Mouse (Mus musculus) forebrain, embryonic 16.5 days (tissue): ENCODE measurements at regions not wholly inside any gene's neighbourhood (a gene's known extent, or its start where the extent isn't known, plus 50 kb on each side); places are given as distances from the start of the nearest gene placed in this dataset.
A peak's percentile ranks its signal among the peaks of the same experiment; 100 is the strongest.

ENCODE experiments used
- ATAC-seq: fragments of 200-750 bp; cut with Nextera tagmentation; 2 replicates; pipeline ENCODE4 v1.8.0; 2017; ENCODE audit warnings: mild to moderate bottlenecking, moderate library complexity
- H3K27ac ChIP-seq: fragments of 300-500 bp; sonication (generic); 2 replicates; pipeline ENCODE4 v1.5.1; 2014; ENCODE audit warnings: low read length, control low read depth
- H3K27me3 ChIP-seq: fragments of 300-500 bp; sonication (generic); replicated peaks from 2 replicates; pipeline ENCODE4 v1.6.1; 2014; ENCODE audit warnings: low read length; ENCODE audit not compliant: control insufficient read depth, insufficient read depth
- H3K36me3 ChIP-seq: fragments of 300-500 bp; sonication (generic); 2 replicates; pipeline ENCODE4 v1.6.1; 2014; ENCODE audit not compliant: control insufficient read depth, insufficient read depth
- H3K4me1 ChIP-seq: fragments of 300-500 bp; sonication (generic); replicated peaks from 2 replicates; pipeline ENCODE4 v1.6.1; 2014; ENCODE audit warnings: low read length; ENCODE audit not compliant: control insufficient read depth, insufficient read depth
- H3K4me2 ChIP-seq: fragments of 300-500 bp; sonication (generic); 2 replicates; pipeline ENCODE4 v1.6.1; 2014; ENCODE audit warnings: mild to moderate bottlenecking, low read length, control low read depth
- H3K4me3 ChIP-seq: fragments of 300-500 bp; sonication (generic); replicated peaks from 2 replicates; pipeline ENCODE4 v1.5.1; 2014; ENCODE audit warnings: mild to moderate bottlenecking, low read length, control low read depth
- H3K9ac ChIP-seq: fragments of 300-500 bp; sonication (generic); replicated peaks from 2 replicates; pipeline ENCODE4 v1.6.1; 2014; ENCODE audit warnings: low read depth, low read length, control low read depth
- H3K9me3 ChIP-seq: fragments of 300-500 bp; sonication (generic); 2 replicates; pipeline ENCODE4 v1.6.1; 2016; ENCODE audit warnings: low read length; ENCODE audit not compliant: control insufficient read depth
- WGBS: fragments of 180-500 bp; shearing (Covaris S2); extraction: QIAGEN DNeasy Blood & Tissue Kit; methylation state at CpG from one replicate; pipeline ENCODE4 v1.1.7; 2014; 5-methylcytosine and 5-hydroxymethylcytosine counted together

GRCm38 (mm10) chr16:55469703-55470102, 171.9 kb upstream of the Zpld1 start:
- H3K36me3 ChIP-seq: no peaks in the 10 kb centered on the region
- no peak overlapping the region for H3K9ac ChIP-seq
- no peak overlapping the region for H3K4me3 ChIP-seq
- ATAC-seq: no peak
- H3K4me1 ChIP-seq: no peaks in the 10 kb centered on the region
- 51% methylated on average over 3 of the region's 3 CpGs for WGBS
- no peaks in the 10 kb centered on the region for H3K27me3 ChIP-seq
- no peak overlapping the region for H3K27ac ChIP-seq
- no peaks in the 10 kb centered on the region for H3K9me3 ChIP-seq
- no peak overlapping the region for H3K4me2 ChIP-seq

GRCm38 (mm10) chr16:55468833-55469458, 171.2 kb upstream of the Zpld1 start:
- H3K4me3 ChIP-seq: no peak overlapping the region
- H3K27me3 ChIP-seq: no peaks in the 10 kb centered on the region
- H3K9me3 ChIP-seq: no peaks in the 10 kb centered on the region
- peak; percentile 92 for ATAC-seq
- 45% methylated on average over 9 of the region's 9 CpGs for WGBS
- no peaks in the 10 kb centered on the region for H3K36me3 ChIP-seq
- H3K4me2 ChIP-seq: no peak overlapping the region
- no peaks in the 10 kb centered on the region for H3K4me1 ChIP-seq
- H3K9ac ChIP-seq: no peak overlapping the region
- H3K27ac ChIP-seq: no peak overlapping the region

GRCm38 (mm10) chr16:55460519-55460918, 162.7 kb upstream of the Zpld1 start:
- H3K9ac ChIP-seq: no peak overlapping the region
- no peak for ATAC-seq
- H3K27ac ChIP-seq: no peak overlapping the region
- no peaks in the 10 kb centered on the region for H3K36me3 ChIP-seq
- H3K4me2 ChIP-seq: no peak overlapping the region
- H3K27me3 ChIP-seq: no peaks in the 10 kb centered on the region
- no peaks in the 10 kb centered on the region for H3K4me1 ChIP-seq
- no peak overlapping the region for H3K4me3 ChIP-seq
- H3K9me3 ChIP-seq: no peaks in the 10 kb centered on the region

GRCm38 (mm10) chr16:55447581-55447980, 149.8 kb upstream of the Zpld1 start:
- WGBS: 83% methylated on average over 3 of the region's 3 CpGs
- Histone ChIP-seq H3K4me3 (no peak overlapping the region), H3K36me3 (no peaks in the 10 kb centered on the region), H3K9me3 (no peaks in the 10 kb centered on the region), H3K27me3 (no peaks in the 10 kb centered on the region), H3K4me2 (no peak overlapping the region), H3K27ac (no peak overlapping the region), H3K4me1 (no peaks in the 10 kb centered on the region), H3K9ac (no peak overlapping the region)
- ATAC-seq: no peak

GRCm38 (mm10) chr16:55442821-55443581, 145.2 kb upstream of the Zpld1 start:
- H3K27me3 ChIP-seq: no peaks in the 10 kb centered on the region
- WGBS: 79% methylated on average over 5 of the region's 5 CpGs
- H3K36me3 ChIP-seq: no peaks in the 10 kb centered on the region
- H3K4me2 ChIP-seq: no peak overlapping the region
- no peaks in the 10 kb centered on the region for H3K4me1 ChIP-seq
- no peak overlapping the region for H3K9ac ChIP-seq
- H3K9me3 ChIP-seq: no peaks in the 10 kb centered on the region
- no peak for ATAC-seq
- no peak overlapping the region for H3K27ac ChIP-seq
- H3K4me3 ChIP-seq: no peak overlapping the region

GRCm38 (mm10) chr16:55435139-55435968, 137.6 kb upstream of the Zpld1 start:
- Histone ChIP-seq H3K27me3 (no peaks in the 10 kb centered on the region), H3K36me3 (no peaks in the 10 kb centered on the region), H3K4me3 (no peak overlapping the region), H3K4me2 (no peak overlapping the region), H3K9ac (no peak overlapping the region), H3K27ac (no peak overlapping the region), H3K9me3 (no peaks in the 10 kb centered on the region), H3K4me1 (peaks cover 3% of the 10 kb centered on the region; the same call in 1 of the 2 replicates)
- peak; percentile 57 for ATAC-seq
- WGBS: 45% methylated on average over 4 of the region's 4 CpGs

GRCm38 (mm10) chr16:55421569-55422342, 124.0 kb upstream of the Zpld1 start:
- Histone ChIP-seq H3K36me3 (no peaks in the 10 kb centered on the region), H3K4me1 (peaks cover 12% of the 10 kb centered on the region), H3K27ac (no peak overlapping the region), H3K4me3 (no peak overlapping the region), H3K27me3 (no peaks in the 10 kb centered on the region), H3K9me3 (no peaks in the 10 kb centered on the region), H3K9ac (no peak overlapping the region), H3K4me2 (no peak overlapping the region)
- no peak for ATAC-seq
- 10% methylated on average over 7 of the region's 7 CpGs for WGBS

GRCm38 (mm10) chr16:55420876-55421568, 123.2 kb upstream of the Zpld1 start:
- Histone ChIP-seq H3K9me3 (no peaks in the 10 kb centered on the region), H3K4me2 (peak overlapping the region; percentile 23; the same call in 1 of the 2 replicates), H3K36me3 (no peaks in the 10 kb centered on the region), H3K4me1 (peaks cover 12% of the 10 kb centered on the region), H3K27me3 (no peaks in the 10 kb centered on the region), H3K27ac (peak overlapping the region; percentile 82), H3K4me3 (no peak overlapping the region), H3K9ac (no peak overlapping the region)
- ATAC-seq: peak; percentile 77
- WGBS: 20% methylated on average over 4 of the region's 4 CpGs
